Comparison of ENCODE assay signal across 9 mouse cellular contexts in the genomic region with DNA sequence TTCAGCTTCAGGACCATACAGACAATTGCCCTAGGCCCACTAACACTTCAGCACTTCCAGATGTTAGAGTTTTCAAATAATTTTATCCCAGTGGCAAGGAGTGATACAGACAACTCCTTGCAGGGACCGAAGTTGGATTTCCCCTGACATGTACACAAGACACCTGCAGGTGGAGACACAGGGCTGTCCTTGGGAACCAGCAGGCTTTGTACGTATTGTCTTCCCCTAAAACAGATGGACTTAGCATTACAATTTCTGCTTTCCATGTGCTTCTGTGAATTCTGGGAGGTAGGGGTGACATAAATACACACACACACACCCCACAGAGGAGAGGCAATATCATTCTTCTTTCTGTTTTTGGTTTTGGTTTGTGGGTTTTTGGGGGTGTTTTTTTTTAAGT.
DNase-seq lines count a peak whose midpoint lies in the region; ATAC-seq and TF ChIP-seq lines count a peak whose summit lies in the region.
"Had no signal": no experiment of that assay in that cellular context is flagged by ENCODE, and none has a peak within 500 bp of the region (broad histone marks: within the 10 kb centered on the region; RNA-seq: fewer than 3 reads in every experiment).

No protein-coding gene starts in this region.

- H3K4me3 ChIP-seq in heart, postnatal 0 days (ENCODE audit: low read depth, low read length), result no peak overlapping the region
- no peak overlapping the region for H3K4me3 ChIP-seq in hindbrain, embryonic 16.5 days (ENCODE audit: low read length)
- no peak overlapping the region for H3K4me3 ChIP-seq in neural tube, embryonic 14.5 days (ENCODE audit: low read depth, low read length)
- H3K4me3 ChIP-seq: limb, embryonic 13.5 days had no signal

- no peaks in the 10 kb centered on the region for H3K36me3 ChIP-seq in heart, postnatal 0 days (replicated peaks; ENCODE audit: control insufficient read depth, insufficient read depth, low read length)
- no peaks in the 10 kb centered on the region for H3K36me3 ChIP-seq in hindbrain, embryonic 16.5 days (ENCODE audit: control insufficient read depth, insufficient read depth, low read length)
- no peaks in the 10 kb centered on the region for H3K36me3 ChIP-seq in neural tube, embryonic 14.5 days (ENCODE audit: control insufficient read depth, insufficient read depth, low read length)
- H3K36me3 ChIP-seq: limb, embryonic 13.5 days had no signal

- WGBS in heart, postnatal 0 days, result 30% methylated on average over 2 of the region's 2 CpGs
- 42% methylated on average over 2 of the region's 2 CpGs for WGBS in hindbrain, embryonic 16.5 days
- WGBS in neural tube, embryonic 14.5 days, result 39% methylated on average over 2 of the region's 2 CpGs

- H3K27ac ChIP-seq in heart, postnatal 0 days (ENCODE audit: low read depth), result no peak overlapping the region
- H3K27ac ChIP-seq in hindbrain, embryonic 16.5 days (ENCODE audit: low read depth, low read length), result no peak overlapping the region
- no peak overlapping the region for H3K27ac ChIP-seq in neural tube, embryonic 14.5 days (ENCODE audit: low read depth, low read length)
- H3K27ac ChIP-seq: limb, embryonic 13.5 days had no signal

- H3K4me1 ChIP-seq in heart, postnatal 0 days (ENCODE audit: control insufficient read depth, insufficient read depth), result no peaks in the 10 kb centered on the region
- no peaks in the 10 kb centered on the region for H3K4me1 ChIP-seq in hindbrain, embryonic 16.5 days (ENCODE audit: control insufficient read depth, insufficient read depth, low read depth, low read length)
- no peaks in the 10 kb centered on the region for H3K4me1 ChIP-seq in neural tube, embryonic 14.5 days (ENCODE audit: control insufficient read depth, insufficient read depth, low read length)
- H3K4me1 ChIP-seq: limb, embryonic 13.5 days had no signal

- DNase-seq in heart, postnatal 0 days (ENCODE audit: low spot score), result peak; percentile 6
- DNase-seq in heart, adult 11 months, result no peak
- peak; percentile 43 for DNase-seq in ES-CJ7 (ENCODE audit: low read depth, low spot score)
- peak; percentile 60 for DNase-seq in cerebellum, adult 9-11 months
- DNase-seq in left cerebral cortex, postnatal 4 days, result peak; percentile 41
- DNase-seq in urinary bladder, postnatal 25 days (ENCODE audit: low spot score), result no peak

- H3K9me3 ChIP-seq in heart, postnatal 0 days (replicated peaks; ENCODE audit: control insufficient read depth, low read length), result no peaks in the 10 kb centered on the region
- H3K9me3 ChIP-seq in hindbrain, embryonic 16.5 days (ENCODE audit: control insufficient read depth, low read length), result no peaks in the 10 kb centered on the region
- H3K9me3 ChIP-seq in neural tube, embryonic 14.5 days (ENCODE audit: control insufficient read depth, low read length), result no peaks in the 10 kb centered on the region
- H3K9me3 ChIP-seq: limb, embryonic 13.5 days had no signal

- intact Hi-C loops in left cerebral cortex, postnatal 4 days (cut with DNase I), result loop anchor here (10.0 kb wide), 2 partner anchors 101 to 171 kb away; a partner anchor contains a TSS

- no peak overlapping the region for H3K9ac ChIP-seq in heart, postnatal 0 days (replicated peaks; ENCODE audit: low read depth, low read length)
- H3K9ac ChIP-seq in hindbrain, embryonic 16.5 days (ENCODE audit: low read depth, low read length), result no peak overlapping the region
- no peak overlapping the region for H3K9ac ChIP-seq in neural tube, embryonic 14.5 days (replicated peaks; ENCODE audit: low read depth, low read length)
- H3K9ac ChIP-seq: limb, embryonic 13.5 days had no signal

- H3K27me3 ChIP-seq in heart, postnatal 0 days (ENCODE audit: control insufficient read depth, insufficient read depth, low read length), result no peaks in the 10 kb centered on the region
- H3K27me3 ChIP-seq in hindbrain, embryonic 16.5 days (replicated peaks; ENCODE audit: control insufficient read depth, insufficient read depth, low read length), result no peaks in the 10 kb centered on the region
- no peaks in the 10 kb centered on the region for H3K27me3 ChIP-seq in neural tube, embryonic 14.5 days (ENCODE audit: control insufficient read depth, insufficient read depth, low read length)
- H3K27me3 ChIP-seq: limb, embryonic 13.5 days had no signal

- ATAC-seq in heart, postnatal 0 days (ENCODE audit: insufficient read depth, low read depth), result no peak
- 0 out of 2 replicates have a peak, but pooled peaks have one; percentile 70 for ATAC-seq in hindbrain, embryonic 16.5 days
- peak; percentile 78 for ATAC-seq in neural tube, embryonic 14.5 days (ENCODE audit: low read depth)

- TF ChIP-seq EP300 in heart, postnatal 0 days (IDR thresholded peaks at IDR 0.05; ENCODE audit: low read depth), result no peak

- peak; percentile 51 for TF ChIP-seq CTCF in heart, postnatal 0 days (IDR thresholded peaks at IDR 0.05; ENCODE audit: low read depth)

- no peak overlapping the region for H3K4me2 ChIP-seq in heart, postnatal 0 days (ENCODE audit: low read depth, low read length)
- no peak overlapping the region for H3K4me2 ChIP-seq in hindbrain, embryonic 16.5 days (ENCODE audit: low read length)
- no peak overlapping the region for H3K4me2 ChIP-seq in neural tube, embryonic 14.5 days (ENCODE audit: low read depth, low read length)
- H3K4me2 ChIP-seq: limb, embryonic 13.5 days had no signal

Comparison
In these comparisons a context has a peak if more than half of its experiments do, and no peak if none do; other contexts are left out.
1. DNase-seq: peak in heart, postnatal 0 days (single experiment), ES-CJ7 (single experiment), cerebellum, adult 9-11 months (single experiment) and left cerebral cortex, postnatal 4 days (single experiment); none in heart, adult 11 months (single experiment) and urinary bladder, postnatal 25 days (single experiment).